Mouse (Mus musculus): ENCODE measurements around the gene Wdr86.

- TF ChIP-seq ZC3H11A (IDR thresholded peaks at IDR 0.05; ENCODE audit: borderline replicate concordance, low read depth, low read length) (no peak), CHD2 (IDR thresholded peaks at IDR 0.05; ENCODE audit: low read depth, low read length) (no peak)
Measured at GRCm38 (mm10) chr5:24778843-24779140, 48.3 kb upstream of the Wdr86 start.
